Mouse (Mus musculus): ENCODE results near the gene Kif11. TPM values are rescaled to one million over a fixed set of nuclear protein-coding genes. Genes with fewer than 3 reads are reported as not detected.
A peak's percentile ranks its signal among the peaks of the same experiment; 100 is the strongest.

The Kif11 gene
- total and polyA plus RNA-seq, 3 experiments = 0.20 to 0.66 (median 0.34) TPM

DNA sequence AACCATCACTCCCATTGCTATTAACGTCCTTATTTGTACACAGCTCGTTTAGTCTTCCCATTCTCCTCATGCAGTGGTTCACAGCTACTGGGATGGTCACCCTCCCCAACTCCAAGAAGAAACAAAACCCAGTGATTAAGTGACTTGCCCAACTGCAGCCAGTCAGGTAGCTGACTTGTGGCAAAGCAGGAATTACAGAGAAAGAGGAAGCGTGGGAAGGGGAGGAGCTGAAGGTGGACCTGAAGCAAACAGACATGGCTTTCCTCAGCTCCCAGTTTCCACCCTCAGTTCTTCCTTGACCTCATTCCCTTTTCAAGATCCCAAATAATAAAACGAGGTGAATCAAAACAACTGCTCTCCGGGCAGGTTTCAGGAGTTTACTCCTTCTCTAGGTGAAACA lies 35.7 kb upstream of the Kif11 start:
- no peak for TF ChIP-seq POLR2A (IDR thresholded peaks at IDR 0.05; ENCODE audit: insufficient read depth, low read depth, low read length)
- TF ChIP-seq EP300 (IDR thresholded peaks at IDR 0.05; ENCODE audit: insufficient read depth, low read depth, low read length) = no peak
- no peak for TF ChIP-seq CTCF (IDR thresholded peaks at IDR 0.05)
- intact Hi-C loops (cut with DNase I) = no loop called here
- no peak overlapping the region for H3K9ac ChIP-seq (ENCODE audit: low read depth, low read length)
- no peaks in the 10 kb centered on the region for H3K36me3 ChIP-seq (ENCODE audit: control insufficient read depth, insufficient read depth, low read length)
- H3K4me1 ChIP-seq (ENCODE audit: control insufficient read depth, insufficient read depth, low read length) = peaks cover 1% of the 10 kb centered on the region; the same call in 1 of the 2 replicates
- no peak overlapping the region for H3K4me3 ChIP-seq
- no peak for DNase-seq
- no peaks in the 10 kb centered on the region for H3K27me3 ChIP-seq (ENCODE audit: control insufficient read depth, insufficient read depth, low read length)
- WGBS = 70% methylated on average over 5 of the region's 5 CpGs
- no peak overlapping the region for H3K27ac ChIP-seq
- H3K79me2 ChIP-seq (replicated peaks; ENCODE audit: control insufficient read depth, insufficient read depth, low read length) = no peaks in the 10 kb centered on the region; the same call in none of the 2 replicates

DNA sequence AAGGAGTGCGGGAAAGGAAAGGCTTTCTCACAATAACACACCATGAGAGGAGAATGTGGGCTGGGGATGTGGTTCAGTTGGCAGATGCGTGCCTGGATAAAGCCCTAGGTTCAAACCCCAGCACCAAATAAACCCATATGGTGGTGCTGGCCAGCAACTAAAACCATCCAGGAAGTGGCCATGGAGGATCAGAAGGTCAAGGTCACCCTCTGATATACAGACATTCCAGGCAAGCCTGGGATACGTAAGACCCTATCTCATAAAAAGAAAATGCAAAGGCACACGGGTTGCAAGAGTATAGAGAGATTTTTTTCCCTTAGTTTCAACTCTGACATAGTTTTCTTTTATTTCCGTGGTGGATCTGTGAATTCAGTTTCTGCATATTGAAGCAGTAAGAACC lies 35.3 kb upstream of the Kif11 start:
- Histone ChIP-seq H3K4me3 (no peak overlapping the region), H3K9ac (ENCODE audit: low read depth, low read length) (no peak overlapping the region), H3K27ac (no peak overlapping the region), H3K27me3 (ENCODE audit: control insufficient read depth, insufficient read depth, low read length) (no peaks in the 10 kb centered on the region), H3K36me3 (ENCODE audit: control insufficient read depth, insufficient read depth, low read length) (no peaks in the 10 kb centered on the region), H3K4me1 (ENCODE audit: control insufficient read depth, insufficient read depth, low read length) (peaks cover 1% of the 10 kb centered on the region; the same call in 1 of the 2 replicates), H3K79me2 (replicated peaks; ENCODE audit: control insufficient read depth, insufficient read depth, low read length) (no peaks in the 10 kb centered on the region; the same call in none of the 2 replicates)
- TF ChIP-seq EP300 (IDR thresholded peaks at IDR 0.05; ENCODE audit: insufficient read depth, low read depth, low read length) (no peak), CTCF (IDR thresholded peaks at IDR 0.05) (no peak), POLR2A (IDR thresholded peaks at IDR 0.05; ENCODE audit: insufficient read depth, low read depth, low read length) (no peak)
- 65% methylated on average over 5 of the region's 5 CpGs for WGBS
- intact Hi-C loops (cut with DNase I) = no loop called here
- DNase-seq = no peak

DNA sequence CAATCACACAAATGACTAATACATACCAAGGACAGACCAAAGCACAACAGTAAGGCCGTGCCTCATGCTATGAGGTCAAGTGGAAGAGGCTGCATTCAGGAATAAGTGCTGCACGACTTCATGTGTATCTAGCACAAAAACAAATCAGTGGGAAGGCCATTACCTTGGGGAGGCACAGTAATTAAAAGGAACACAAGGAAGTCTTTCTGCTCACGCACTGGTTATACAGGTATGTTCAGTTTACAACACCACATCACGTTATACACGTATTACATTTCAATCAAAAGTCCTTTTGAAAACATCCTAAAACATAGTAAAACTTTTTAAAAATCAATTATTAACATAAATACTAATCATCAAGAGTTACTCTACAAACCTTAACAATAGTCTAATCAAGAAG lies 32.3 kb upstream of the Kif11 start:
- H3K9ac ChIP-seq (ENCODE audit: low read depth, low read length) = no peak overlapping the region
- intact Hi-C loops (cut with DNase I) = no loop called here

DNA sequence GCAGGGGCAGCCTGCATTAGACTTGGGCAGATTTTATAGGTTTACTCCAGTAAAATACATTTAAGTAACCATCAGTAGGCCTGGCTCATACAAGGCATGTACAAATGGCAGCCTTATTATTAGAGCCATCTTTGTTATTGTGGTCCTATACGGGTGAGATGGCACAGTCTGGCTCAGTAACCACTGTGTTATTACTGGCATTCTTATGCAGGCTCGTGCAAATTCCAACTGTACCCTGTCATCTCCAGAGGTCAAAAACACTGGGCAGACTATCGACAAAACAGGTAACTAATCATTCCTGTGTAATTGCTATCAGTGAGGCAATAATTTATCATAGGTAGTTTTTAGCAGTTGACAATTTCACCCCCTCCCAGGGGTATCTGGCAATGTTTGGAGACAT lies 29.9 kb upstream of the Kif11 start:
- Histone ChIP-seq H3K4me1 (ENCODE audit: control insufficient read depth, insufficient read depth, low read length) (peaks cover 5% of the 10 kb centered on the region; the same call in 1 of the 2 replicates), H3K36me3 (ENCODE audit: control insufficient read depth, insufficient read depth, low read length) (peaks cover 4% of the 10 kb centered on the region; the same call in 1 of the 2 replicates), H3K9ac (ENCODE audit: low read depth, low read length) (no peak overlapping the region), H3K27me3 (ENCODE audit: control insufficient read depth, insufficient read depth, low read length) (no peaks in the 10 kb centered on the region), H3K27ac (no peak overlapping the region), H3K79me2 (replicated peaks; ENCODE audit: control insufficient read depth, insufficient read depth, low read length) (no peaks in the 10 kb centered on the region; the same call in none of the 2 replicates), H3K4me3 (no peak overlapping the region)
- intact Hi-C loops (cut with DNase I) = no loop called here
- TF ChIP-seq POLR2A (IDR thresholded peaks at IDR 0.05; ENCODE audit: insufficient read depth, low read depth, low read length) = no peak
- no peak for TF ChIP-seq EP300 (IDR thresholded peaks at IDR 0.05; ENCODE audit: insufficient read depth, low read depth, low read length)
- TF ChIP-seq CTCF (IDR thresholded peaks at IDR 0.05) = no peak
- DNase-seq = no peak
- WGBS = 51% methylated on average over 3 of the region's 3 CpGs

More for the DNA sequence above, 32.3 kb upstream of the Kif11 start:
- TF ChIP-seq POLR2A (IDR thresholded peaks at IDR 0.05; ENCODE audit: insufficient read depth, low read depth, low read length) (no peak), EP300 (IDR thresholded peaks at IDR 0.05; ENCODE audit: insufficient read depth, low read depth, low read length) (no peak), CTCF (IDR thresholded peaks at IDR 0.05) (no peak)
- H3K4me1 ChIP-seq (ENCODE audit: control insufficient read depth, insufficient read depth, low read length) = peaks cover 5% of the 10 kb centered on the region; the same call in 1 of the 2 replicates
- no peak overlapping the region for H3K4me3 ChIP-seq
- no peaks in the 10 kb centered on the region; the same call in none of the 2 replicates for H3K79me2 ChIP-seq (replicated peaks; ENCODE audit: control insufficient read depth, insufficient read depth, low read length)
- WGBS = 86% methylated on average over 5 of the region's 5 CpGs
- H3K27ac ChIP-seq = no peak overlapping the region
- DNase-seq = no peak
- peaks cover 4% of the 10 kb centered on the region; the same call in 1 of the 2 replicates for H3K36me3 ChIP-seq (ENCODE audit: control insufficient read depth, insufficient read depth, low read length)
- H3K27me3 ChIP-seq (ENCODE audit: control insufficient read depth, insufficient read depth, low read length) = no peaks in the 10 kb centered on the region

DNA sequence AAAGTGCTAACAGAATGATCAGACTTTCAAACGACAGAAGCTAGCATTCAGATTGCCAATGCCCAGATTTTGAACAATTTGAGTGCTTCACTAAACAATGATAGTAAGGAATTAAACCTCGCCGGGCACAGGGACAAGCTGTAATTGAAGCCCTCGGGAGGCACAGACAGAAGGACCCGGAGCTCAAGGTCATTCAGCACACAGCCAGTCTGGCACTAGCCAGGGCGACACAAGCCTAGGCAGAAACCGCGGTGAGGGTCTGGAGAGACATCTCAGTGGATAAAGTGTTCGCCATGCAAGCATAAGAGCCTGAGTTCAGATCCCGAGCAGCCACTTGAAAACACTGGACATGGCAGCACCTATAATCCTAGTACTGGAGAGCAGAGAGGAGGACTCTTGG lies 27.9 kb upstream of the Kif11 start:
- no peak overlapping the region for H3K9ac ChIP-seq (ENCODE audit: low read depth, low read length)
- peaks cover 4% of the 10 kb centered on the region; the same call in 1 of the 2 replicates for H3K36me3 ChIP-seq (ENCODE audit: control insufficient read depth, insufficient read depth, low read length)
- H3K4me1 ChIP-seq (ENCODE audit: control insufficient read depth, insufficient read depth, low read length) = peaks cover 4% of the 10 kb centered on the region; the same call in 1 of the 2 replicates
- H3K27me3 ChIP-seq (ENCODE audit: control insufficient read depth, insufficient read depth, low read length) = no peaks in the 10 kb centered on the region
- no peaks in the 10 kb centered on the region; the same call in none of the 2 replicates for H3K79me2 ChIP-seq (replicated peaks; ENCODE audit: control insufficient read depth, insufficient read depth, low read length)
- H3K27ac ChIP-seq = peak overlapping the region; percentile 12; the same call in 1 of the 2 replicates
- 67% methylated on average over 10 of the region's 10 CpGs for WGBS
- no peak overlapping the region for H3K4me3 ChIP-seq
- no peak for TF ChIP-seq POLR2A (IDR thresholded peaks at IDR 0.05; ENCODE audit: insufficient read depth, low read depth, low read length)
- TF ChIP-seq CTCF (IDR thresholded peaks at IDR 0.05) = no peak
- TF ChIP-seq EP300 (IDR thresholded peaks at IDR 0.05; ENCODE audit: insufficient read depth, low read depth, low read length) = no peak
- DNase-seq = peak in 1 of 2 experiments; percentile 17
- intact Hi-C loops (cut with DNase I) = no loop called here

DNA sequence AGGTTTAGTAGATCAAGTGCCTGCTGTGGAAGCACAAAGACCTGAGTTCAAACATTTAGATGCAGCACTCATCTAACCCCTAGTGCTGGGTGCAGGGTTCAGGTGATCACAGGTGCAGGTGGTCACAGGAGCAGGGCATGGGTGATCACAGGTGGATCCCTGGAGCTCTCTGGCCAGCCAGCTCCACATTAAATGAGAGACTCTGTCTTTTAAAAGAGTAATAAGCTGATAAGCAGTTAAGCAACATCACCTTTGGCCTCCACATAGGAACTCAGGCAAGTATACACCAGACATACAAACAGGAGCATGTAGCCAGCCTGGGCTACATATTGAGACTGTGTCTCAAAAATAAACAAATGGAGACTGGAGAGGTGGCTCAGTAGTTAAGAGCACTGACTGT lies 27.3 kb upstream of the Kif11 start:
- Histone ChIP-seq H3K27ac (no peak overlapping the region), H3K4me3 (no peak overlapping the region), H3K27me3 (ENCODE audit: control insufficient read depth, insufficient read depth, low read length) (no peaks in the 10 kb centered on the region), H3K79me2 (replicated peaks; ENCODE audit: control insufficient read depth, insufficient read depth, low read length) (no peaks in the 10 kb centered on the region; the same call in none of the 2 replicates), H3K4me1 (ENCODE audit: control insufficient read depth, insufficient read depth, low read length) (peaks cover 4% of the 10 kb centered on the region; the same call in 1 of the 2 replicates), H3K36me3 (ENCODE audit: control insufficient read depth, insufficient read depth, low read length) (peaks cover 4% of the 10 kb centered on the region; the same call in 1 of the 2 replicates), H3K9ac (ENCODE audit: low read depth, low read length) (no peak overlapping the region)
- TF ChIP-seq CTCF (IDR thresholded peaks at IDR 0.05) (no peak), POLR2A (IDR thresholded peaks at IDR 0.05; ENCODE audit: insufficient read depth, low read depth, low read length) (no peak), EP300 (IDR thresholded peaks at IDR 0.05; ENCODE audit: insufficient read depth, low read depth, low read length) (no peak)
- DNase-seq = no peak
- intact Hi-C loops (cut with DNase I) = no loop called here
